Mouse (Mus musculus) limb, embryonic 12.5 days (tissue): ENCODE measurements at regions not wholly inside any gene's neighbourhood (a gene's known extent, or its start where the extent isn't known, plus 50 kb on each side); places are given as distances from the start of the nearest gene placed in this dataset.

ENCODE experiments used
- ATAC-seq: fragments of 200-750 bp; cut with Nextera tagmentation; 2 replicates; pipeline ENCODE4 v1.8.0; 2017; ENCODE audit warnings: low read depth, moderate TSS enrichment; ENCODE audit not compliant: insufficient number of reproducible peaks, insufficient read depth, low FRiP score, low TSS enrichment
- H3K27ac ChIP-seq: fragments of 300-500 bp; sonication (generic); 2 replicates; pipeline ENCODE4 v1.5.1; 2016; ENCODE audit warnings: mild to moderate bottlenecking, moderate library complexity
- H3K27me3 ChIP-seq: fragments of 300-500 bp; sonication (generic); 2 replicates; pipeline ENCODE4 v1.6.1; 2016; ENCODE audit warnings: mild to moderate bottlenecking, moderate library complexity
- H3K36me3 ChIP-seq: fragments of 300-500 bp; sonication (generic); 2 replicates; pipeline ENCODE4 v1.6.1; 2016; ENCODE audit warnings: mild to moderate bottlenecking, moderate library complexity
- H3K4me1 ChIP-seq: fragments of 300-500 bp; sonication (generic); replicated peaks from 2 replicates; pipeline ENCODE4 v1.6.1; 2016
- H3K4me2 ChIP-seq: fragments of 300-500 bp; sonication (generic); 2 replicates; pipeline ENCODE4 v1.6.1; 2016; ENCODE audit warnings: mild to moderate bottlenecking, moderate library complexity
- H3K4me3 ChIP-seq: fragments of 300-500 bp; sonication (generic); replicated peaks from 2 replicates; pipeline ENCODE4 v1.5.1; 2016; ENCODE audit warnings: mild to moderate bottlenecking
- H3K9ac ChIP-seq: fragments of 300-500 bp; sonication (generic); replicated peaks from 2 replicates; pipeline ENCODE4 v1.6.1; 2016; ENCODE audit warnings: mild to moderate bottlenecking, moderate library complexity
- H3K9me3 ChIP-seq: fragments of 300-500 bp; sonication (generic); 2 replicates; pipeline ENCODE4 v1.6.1; 2016; ENCODE audit warnings: mild to moderate bottlenecking, moderate library complexity
- WGBS: fragments of 180-500 bp; shearing (Covaris S2); methylation state at CpG from one replicate; pipeline ENCODE4 v1.1.7; 2016; 5-methylcytosine and 5-hydroxymethylcytosine counted together

DNA sequence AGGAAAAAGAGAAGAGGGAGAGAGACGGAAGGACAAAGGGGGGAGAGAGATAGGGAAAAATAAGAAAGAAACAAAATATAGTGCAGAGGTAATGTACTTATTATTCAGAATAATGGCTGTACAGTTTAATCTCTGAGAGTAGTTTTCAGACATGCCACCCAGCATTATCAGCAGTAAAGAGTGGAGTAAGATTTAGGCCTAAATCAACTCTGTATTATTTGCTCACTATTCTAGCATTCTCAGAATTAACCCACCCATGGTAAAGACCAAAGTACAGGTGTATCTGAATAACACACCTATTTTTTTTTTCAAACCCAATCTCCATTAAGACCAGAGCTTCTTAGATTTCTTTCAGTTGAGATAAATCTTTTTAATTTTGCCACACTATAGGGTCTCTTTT, 177.7 kb upstream of the Gm11114 start:
- Histone ChIP-seq H3K9ac (no peak overlapping the region), H3K4me3 (no peak overlapping the region), H3K36me3 (no peaks in the 10 kb centered on the region), H3K4me1 (no peaks in the 10 kb centered on the region), H3K27me3 (no peaks in the 10 kb centered on the region), H3K4me2 (no peak overlapping the region), H3K9me3 (no peaks in the 10 kb centered on the region), H3K27ac (no peak overlapping the region)
- WGBS = 97% methylated on average over 1 of the region's 1 CpGs
- no peak for ATAC-seq

DNA sequence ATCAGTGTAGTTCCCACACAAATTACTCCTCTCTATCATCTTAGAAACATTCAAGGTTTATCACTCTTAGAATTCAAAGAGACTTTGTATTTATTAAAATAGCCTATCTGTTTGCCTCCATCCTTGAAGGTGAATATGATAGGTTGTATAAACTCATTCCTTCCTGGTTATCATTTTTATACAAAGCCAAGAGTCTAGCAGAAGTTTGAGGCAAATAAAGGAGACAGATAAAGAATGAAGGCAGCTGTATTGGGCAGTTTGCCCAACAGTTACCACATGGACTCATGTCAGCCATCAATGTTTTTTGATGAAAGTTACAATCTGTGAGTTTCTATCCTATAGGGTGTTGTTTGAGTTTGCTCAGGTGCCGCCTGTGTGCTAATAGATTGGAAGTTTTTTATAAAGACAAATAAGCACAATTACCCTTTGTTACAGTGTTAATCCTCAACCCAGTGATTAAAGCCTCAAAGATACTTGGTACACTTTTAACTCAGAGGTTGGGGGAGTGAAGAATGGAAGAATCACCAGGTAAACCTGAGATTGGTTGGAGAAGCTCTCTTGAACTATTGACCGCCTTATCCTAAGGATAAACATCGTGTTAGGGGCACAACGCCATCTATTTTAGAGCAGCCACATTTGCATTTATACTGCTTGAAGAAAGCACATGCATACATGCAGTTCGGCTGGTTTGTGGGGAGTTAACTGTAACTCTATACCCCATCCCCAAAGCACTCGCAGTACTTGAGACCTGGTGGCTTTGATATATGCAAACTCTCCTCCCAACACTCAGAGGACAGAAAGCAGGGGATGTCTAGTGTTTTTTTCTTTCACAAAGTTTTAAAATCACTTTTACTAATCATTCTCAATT, 175.6 kb upstream of the Gm11114 start:
- Histone ChIP-seq H3K4me2 (no peak overlapping the region), H3K4me3 (no peak overlapping the region), H3K36me3 (no peaks in the 10 kb centered on the region), H3K9ac (no peak overlapping the region), H3K27me3 (no peaks in the 10 kb centered on the region), H3K9me3 (no peaks in the 10 kb centered on the region), H3K4me1 (no peaks in the 10 kb centered on the region), H3K27ac (no peak overlapping the region)
- 71% methylated on average over 6 of the region's 6 CpGs for WGBS
- no peak for ATAC-seq

DNA sequence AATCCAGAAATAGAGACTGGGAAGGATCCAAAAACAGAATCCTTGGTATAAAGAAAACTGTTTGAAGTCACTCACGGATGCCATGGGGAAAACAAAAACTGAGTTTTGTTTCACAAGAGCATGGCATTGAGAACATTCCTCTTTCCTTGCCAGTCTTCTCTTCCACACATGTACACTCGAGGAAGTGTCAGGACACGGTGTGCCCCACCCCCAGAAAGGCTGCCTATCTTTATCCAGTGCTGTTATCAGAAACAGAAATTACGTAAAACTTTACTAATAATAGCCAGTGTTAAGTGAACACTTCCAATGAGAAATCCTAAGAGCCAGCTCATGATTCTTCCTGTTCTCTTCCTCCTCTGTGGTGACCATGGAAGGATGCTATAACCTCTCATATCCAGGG, 172.7 kb upstream of the Gm11114 start:
- H3K9ac ChIP-seq = no peak overlapping the region
- H3K27ac ChIP-seq = no peak overlapping the region
- no peak overlapping the region for H3K4me2 ChIP-seq
- no peak overlapping the region for H3K4me3 ChIP-seq
- H3K9me3 ChIP-seq = no peaks in the 10 kb centered on the region
- ATAC-seq = no peak
- H3K36me3 ChIP-seq = no peaks in the 10 kb centered on the region
- no peaks in the 10 kb centered on the region for H3K27me3 ChIP-seq
- WGBS = 85% methylated on average over 4 of the region's 4 CpGs
- no peaks in the 10 kb centered on the region for H3K4me1 ChIP-seq

DNA sequence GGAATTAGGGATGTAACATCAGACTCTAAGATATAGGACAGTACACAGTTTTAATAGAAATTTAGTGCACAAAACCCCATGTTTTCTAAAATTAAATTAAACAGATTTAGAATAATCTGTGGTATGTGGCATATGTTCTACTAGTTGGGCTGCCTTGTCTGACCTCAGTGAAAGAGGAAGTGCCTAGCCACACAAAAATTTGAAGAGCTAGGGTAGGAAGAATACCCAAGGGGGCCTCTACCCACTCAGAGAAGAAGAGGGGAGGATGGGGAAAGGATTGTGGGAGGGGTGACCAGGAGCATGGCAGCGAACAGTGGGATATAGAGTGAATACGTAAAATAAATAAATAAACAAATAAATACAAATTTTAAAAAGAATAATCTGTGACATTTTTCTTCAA, 168.2 kb upstream of the Gm11114 start:
- ATAC-seq = no peak
- no peaks in the 10 kb centered on the region for H3K27me3 ChIP-seq
- WGBS = 84% methylated on average over 2 of the region's 2 CpGs

DNA sequence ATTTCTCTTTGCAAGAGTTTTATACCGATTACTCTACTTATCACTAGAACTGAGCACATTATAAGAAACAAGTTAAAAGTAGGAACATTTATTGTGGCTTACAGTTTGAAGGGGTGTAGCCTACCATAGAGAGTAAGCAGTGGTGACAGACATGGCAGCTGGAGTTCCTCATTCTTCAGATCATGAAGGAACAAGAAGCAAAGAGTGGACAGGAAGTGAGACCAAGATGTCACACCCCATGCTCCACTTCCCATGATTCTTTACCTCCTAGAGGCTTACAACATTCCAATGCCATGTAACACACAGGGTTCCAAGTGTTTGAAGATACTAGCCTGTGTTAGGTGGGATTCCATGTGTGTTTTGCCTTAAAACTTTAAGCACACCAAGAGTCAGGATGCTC, 146.9 kb upstream of the Gm11114 start:
- no peak overlapping the region for H3K4me2 ChIP-seq
- no peaks in the 10 kb centered on the region for H3K27me3 ChIP-seq
- no peaks in the 10 kb centered on the region for H3K9me3 ChIP-seq
- no peaks in the 10 kb centered on the region for H3K4me1 ChIP-seq
- no peak overlapping the region for H3K9ac ChIP-seq
- no peak for ATAC-seq
- no peak overlapping the region for H3K4me3 ChIP-seq
- H3K27ac ChIP-seq = no peak overlapping the region
- H3K36me3 ChIP-seq = no peaks in the 10 kb centered on the region
- WGBS = 89% methylated on average over 1 of the region's 1 CpGs

More for the DNA sequence above, 168.2 kb upstream of the Gm11114 start:
- Histone ChIP-seq H3K9ac (no peak overlapping the region), H3K4me3 (no peak overlapping the region), H3K9me3 (no peaks in the 10 kb centered on the region), H3K4me1 (no peaks in the 10 kb centered on the region), H3K4me2 (no peak overlapping the region), H3K27ac (no peak overlapping the region), H3K36me3 (no peaks in the 10 kb centered on the region)

DNA sequence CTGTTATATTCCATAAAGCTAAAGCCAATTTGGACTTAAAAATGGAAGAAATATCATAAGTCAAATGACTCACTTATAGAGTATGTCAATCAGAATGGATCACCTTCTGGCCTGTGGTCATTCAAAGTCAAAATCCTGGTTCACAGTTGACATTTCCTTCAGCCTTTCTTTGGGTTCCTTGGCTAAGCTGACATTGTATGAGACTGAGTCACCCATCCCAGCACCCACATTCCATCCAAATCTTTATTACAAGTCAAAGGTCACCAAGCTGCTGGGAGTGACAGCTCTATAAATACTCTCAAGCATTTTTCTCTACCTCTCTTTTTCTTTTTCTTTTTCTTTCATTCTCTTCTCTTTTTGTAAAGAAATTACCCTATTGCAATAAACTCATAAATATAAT, 145.3 kb upstream of the Gm11114 start:
- no peak for ATAC-seq

DNA sequence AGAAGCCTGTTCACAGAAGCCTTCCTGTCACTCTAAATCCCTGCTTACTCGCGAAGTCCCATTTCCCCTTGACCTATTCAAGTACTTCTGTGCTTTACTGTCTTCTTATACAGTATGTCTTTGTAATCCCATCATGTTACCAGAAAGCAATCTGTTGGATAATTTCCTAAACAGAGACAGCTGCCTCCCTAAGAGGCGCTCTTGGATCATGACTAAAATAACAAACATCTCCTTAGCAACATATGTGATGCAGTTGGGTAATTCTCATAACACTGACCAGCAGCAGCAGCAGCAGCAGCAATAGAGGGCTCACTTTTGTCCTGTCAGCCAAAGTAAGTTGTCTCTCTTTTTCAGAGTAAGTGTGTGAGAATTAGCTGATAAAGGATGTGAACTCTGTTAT, 138.1 kb upstream of the Gm11114 start:
- Histone ChIP-seq H3K36me3 (no peaks in the 10 kb centered on the region), H3K9ac (no peak overlapping the region), H3K4me2 (no peak overlapping the region), H3K4me1 (no peaks in the 10 kb centered on the region), H3K9me3 (no peaks in the 10 kb centered on the region), H3K27ac (no peak overlapping the region), H3K27me3 (no peaks in the 10 kb centered on the region), H3K4me3 (no peak overlapping the region)
- 74% methylated on average over 3 of the region's 3 CpGs for WGBS
- ATAC-seq = no peak

More for the DNA sequence above, 145.3 kb upstream of the Gm11114 start:
- no peak overlapping the region for H3K4me3 ChIP-seq
- no peak overlapping the region for H3K27ac ChIP-seq
- no peaks in the 10 kb centered on the region for H3K9me3 ChIP-seq
- no peak overlapping the region for H3K4me2 ChIP-seq
- H3K4me1 ChIP-seq = no peaks in the 10 kb centered on the region
- H3K27me3 ChIP-seq = no peaks in the 10 kb centered on the region
- no peaks in the 10 kb centered on the region for H3K36me3 ChIP-seq
- H3K9ac ChIP-seq = no peak overlapping the region

DNA sequence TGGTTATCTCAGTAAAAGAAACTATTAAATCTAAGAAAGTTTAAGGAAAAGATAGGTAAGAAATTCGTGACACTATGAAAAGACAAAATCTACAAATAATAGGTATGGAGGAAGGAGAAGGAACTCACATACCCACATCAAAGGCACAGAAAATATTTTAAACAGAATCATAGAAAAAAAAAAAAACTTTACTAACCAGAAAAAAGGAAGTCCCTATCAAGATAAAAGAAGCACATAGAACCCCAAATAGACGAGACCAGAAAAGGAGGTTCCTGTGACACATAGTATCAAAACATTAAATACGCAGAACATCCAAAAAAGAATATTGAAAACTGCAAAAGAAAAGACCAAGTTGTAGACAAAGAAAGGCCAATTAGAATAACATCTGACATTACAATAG, 111.4 kb upstream of the Gm11114 start:
- no peaks in the 10 kb centered on the region for H3K9me3 ChIP-seq
- no peak overlapping the region for H3K9ac ChIP-seq
- H3K27ac ChIP-seq = no peak overlapping the region
- no peak for ATAC-seq
- H3K4me2 ChIP-seq = no peak overlapping the region
- H3K4me3 ChIP-seq = no peak overlapping the region
- H3K4me1 ChIP-seq = no peaks in the 10 kb centered on the region
- no peaks in the 10 kb centered on the region for H3K27me3 ChIP-seq
- 86% methylated on average over 3 of the region's 3 CpGs for WGBS
- no peaks in the 10 kb centered on the region for H3K36me3 ChIP-seq

DNA sequence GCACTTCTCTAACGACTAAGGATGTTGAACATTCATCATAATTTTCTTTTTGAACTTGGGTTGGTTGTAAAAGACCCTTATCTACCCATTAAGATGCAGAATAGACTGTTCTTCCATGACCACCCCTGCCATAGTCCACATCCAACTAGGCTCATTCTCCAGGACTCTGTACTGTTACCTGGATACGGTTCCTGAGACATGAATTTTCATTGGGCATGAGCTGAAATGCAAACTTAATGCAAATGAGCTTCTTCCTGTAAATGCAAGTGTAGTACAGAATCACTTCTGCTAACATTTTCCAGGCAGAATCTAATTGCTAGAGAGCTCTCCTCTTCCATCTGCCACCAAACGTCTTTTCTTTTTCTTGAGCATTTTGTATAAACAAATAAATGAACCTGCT, 87.7 kb upstream of the Gm11114 start:
- no peaks in the 10 kb centered on the region for H3K36me3 ChIP-seq
- no peaks in the 10 kb centered on the region for H3K4me1 ChIP-seq
- ATAC-seq = no peak
- 83% methylated on average over 3 of the region's 3 CpGs for WGBS
- H3K9me3 ChIP-seq = no peaks in the 10 kb centered on the region
- H3K9ac ChIP-seq = no peak overlapping the region
- no peak overlapping the region for H3K4me3 ChIP-seq
- H3K27ac ChIP-seq = no peak overlapping the region
- no peaks in the 10 kb centered on the region for H3K27me3 ChIP-seq
- H3K4me2 ChIP-seq = no peak overlapping the region
